In the genomic region with DNA sequence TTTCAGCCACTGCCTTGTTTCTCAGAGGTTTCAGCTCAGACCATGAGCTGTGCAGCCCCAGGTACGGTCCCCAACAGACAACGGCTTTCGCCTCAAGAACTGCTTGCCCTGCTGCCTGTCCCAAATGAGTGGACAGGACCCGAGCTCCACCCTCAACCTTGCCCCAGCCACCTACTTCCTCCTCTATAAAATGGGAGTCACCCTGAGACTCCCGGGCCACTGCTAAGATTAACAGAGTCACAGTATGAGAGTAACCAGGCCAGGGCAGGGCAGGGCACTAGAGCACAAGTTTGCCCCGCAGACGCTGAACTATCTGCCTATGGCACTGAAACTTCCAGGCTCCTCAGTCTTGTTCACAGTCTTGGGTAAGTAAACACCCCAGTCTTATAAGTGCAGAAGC, we compare ENCODE assay signal across 20 mouse cellular contexts. TPM values are rescaled to one million over a fixed set of nuclear protein-coding genes. Genes with fewer than 3 reads are reported as not detected.
A peak's percentile ranks its signal among the peaks of the same experiment; 100 is the strongest.
DNase-seq lines count a peak whose midpoint lies in the region; ATAC-seq and TF ChIP-seq lines count a peak whose summit lies in the region.
"Had no signal": no experiment of that assay in that cellular context is flagged by ENCODE, and none has a peak within 500 bp of the region (broad histone marks: within the 10 kb centered on the region; RNA-seq: fewer than 3 reads in every experiment).

No protein-coding gene starts in this region.

- no peak overlapping the region for H3K9ac ChIP-seq in embryonic facial prominence, embryonic 13.5 days
- 0 out of 2 replicates have a peak overlapping the region, but pooled peaks have one; percentile 11 for H3K9ac ChIP-seq in heart, embryonic 12.5 days
- H3K9ac ChIP-seq in intestine, embryonic 16.5 days (ENCODE audit: low read depth, low read length), result no peak overlapping the region
- no peak overlapping the region for H3K9ac ChIP-seq in intestine, postnatal 0 days (ENCODE audit: low read depth, low read length)
- no peak overlapping the region for H3K9ac ChIP-seq in midbrain, embryonic 11.5 days (ENCODE audit: low read length)
- H3K9ac ChIP-seq: liver, embryonic 14.5 days; lung, embryonic 15.5 days; neural tube, embryonic 12.5 days had no signal

- TF ChIP-seq POLR2A in myocyte (IDR thresholded peaks at IDR 0.05; ENCODE audit: insufficient read length, low read depth), result no peak

- no peak for TF ChIP-seq CTCF in intestine, postnatal 0 days (IDR thresholded peaks at IDR 0.05; ENCODE audit: low read depth)

- H3K4me2 ChIP-seq in embryonic facial prominence, embryonic 13.5 days, result no peak overlapping the region
- H3K4me2 ChIP-seq in heart, embryonic 12.5 days, result no peak overlapping the region
- H3K4me2 ChIP-seq in intestine, embryonic 16.5 days (ENCODE audit: low read depth, low read length), result no peak overlapping the region
- H3K4me2 ChIP-seq in intestine, postnatal 0 days (replicated peaks; ENCODE audit: low read depth), result no peak overlapping the region
- H3K4me2 ChIP-seq in myocyte (ENCODE audit: low read depth), result peak overlapping the region; percentile 57
- H3K4me2 ChIP-seq in midbrain, embryonic 11.5 days, result no peak overlapping the region
- H3K4me2 ChIP-seq: lung, embryonic 15.5 days; neural tube, embryonic 12.5 days had no signal

- H3ac ChIP-seq in myocyte (ENCODE audit: control insufficient read depth, insufficient read length), result no peak overlapping the region

- peak overlapping the region; percentile 44 for H3K27ac ChIP-seq in embryonic facial prominence, embryonic 13.5 days
- H3K27ac ChIP-seq in embryonic facial prominence, embryonic 10.5 days (replicated peaks), result no peak overlapping the region
- H3K27ac ChIP-seq in heart, embryonic 12.5 days (ENCODE audit: poor library complexity, severe bottlenecking), result peak overlapping the region; percentile 93
- H3K27ac ChIP-seq in intestine, embryonic 16.5 days (ENCODE audit: low read length), result peak overlapping the region; percentile 23; the same call in 1 of the 2 replicates
- H3K27ac ChIP-seq in intestine, postnatal 0 days (ENCODE audit: low read depth, low read length), result no peak overlapping the region
- H3K27ac ChIP-seq in midbrain, embryonic 11.5 days (ENCODE audit: low read depth, low read length), result no peak overlapping the region
- H3K27ac ChIP-seq: liver, embryonic 14.5 days; lung, embryonic 15.5 days; neural tube, embryonic 12.5 days had no signal

- H3K79me2 ChIP-seq in myocyte (ENCODE audit: control insufficient read depth, insufficient read depth), result peaks cover 95% of the 10 kb centered on the region

- H3K36me3 ChIP-seq in embryonic facial prominence, embryonic 13.5 days, result no peaks in the 10 kb centered on the region
- no peaks in the 10 kb centered on the region for H3K36me3 ChIP-seq in embryonic facial prominence, embryonic 10.5 days (replicated peaks)
- H3K36me3 ChIP-seq in heart, embryonic 12.5 days, result peaks cover 2% of the 10 kb centered on the region; the same call in 1 of the 2 replicates
- H3K36me3 ChIP-seq in intestine, embryonic 16.5 days (ENCODE audit: control insufficient read depth, insufficient read depth, low read length), result no peaks in the 10 kb centered on the region
- no peaks in the 10 kb centered on the region for H3K36me3 ChIP-seq in intestine, postnatal 0 days (ENCODE audit: control insufficient read depth, insufficient read depth)
- H3K36me3 ChIP-seq in myocyte (ENCODE audit: control insufficient read depth, insufficient read depth), result no peaks in the 10 kb centered on the region
- no peaks in the 10 kb centered on the region for H3K36me3 ChIP-seq in midbrain, embryonic 11.5 days (ENCODE audit: control insufficient read depth, insufficient read depth, low read length)
- H3K36me3 ChIP-seq: hindbrain, embryonic 10.5 days; lung, embryonic 15.5 days; neural tube, embryonic 12.5 days had no signal

- H3K4me1 ChIP-seq in embryonic facial prominence, embryonic 13.5 days, result peaks cover 84% of the 10 kb centered on the region
- H3K4me1 ChIP-seq in embryonic facial prominence, embryonic 10.5 days, result peaks cover 97% of the 10 kb centered on the region
- H3K4me1 ChIP-seq in heart, embryonic 12.5 days (replicated peaks), result peaks cover 94% of the 10 kb centered on the region
- peaks cover 57% of the 10 kb centered on the region for H3K4me1 ChIP-seq in intestine, embryonic 16.5 days (ENCODE audit: control insufficient read depth, insufficient read depth, low read length)
- peaks cover 12% of the 10 kb centered on the region; the same call in 1 of the 2 replicates for H3K4me1 ChIP-seq in intestine, postnatal 0 days (replicated peaks; ENCODE audit: control insufficient read depth, insufficient read depth, low read length)
- peaks cover 19% of the 10 kb centered on the region for H3K4me1 ChIP-seq in midbrain, embryonic 11.5 days (ENCODE audit: control insufficient read depth, insufficient read depth, low read length)
- H3K4me1 ChIP-seq: megakaryocyte, embryonic 14.5 days had no signal

- 84% methylated on average over 7 of the region's 7 CpGs for WGBS in embryonic facial prominence, embryonic 13.5 days
- 89% methylated on average over 7 of the region's 7 CpGs for WGBS in embryonic facial prominence, embryonic 10.5 days
- 58% methylated on average over 7 of the region's 7 CpGs for WGBS in heart, embryonic 12.5 days
- 73% methylated on average over 7 of the region's 7 CpGs for WGBS in intestine, embryonic 16.5 days
- WGBS in intestine, postnatal 0 days, result 63% methylated on average over 7 of the region's 7 CpGs
- WGBS in midbrain, embryonic 11.5 days, result 86% methylated on average over 7 of the region's 7 CpGs

- H3K27me3 ChIP-seq in embryonic facial prominence, embryonic 13.5 days, result peaks cover 4% of the 10 kb centered on the region; the same call in 1 of the 2 replicates
- H3K27me3 ChIP-seq in embryonic facial prominence, embryonic 10.5 days (replicated peaks; ENCODE audit: low read depth, poor library complexity, severe bottlenecking), result peaks cover 48% of the 10 kb centered on the region
- H3K27me3 ChIP-seq in heart, embryonic 12.5 days (replicated peaks), result no peaks in the 10 kb centered on the region
- H3K27me3 ChIP-seq in intestine, embryonic 16.5 days (replicated peaks; ENCODE audit: control insufficient read depth, insufficient read depth, low read length), result no peaks in the 10 kb centered on the region
- no peaks in the 10 kb centered on the region for H3K27me3 ChIP-seq in intestine, postnatal 0 days (replicated peaks; ENCODE audit: control insufficient read depth, insufficient read depth, low read length)
- H3K27me3 ChIP-seq in myocyte (ENCODE audit: control insufficient read depth, insufficient read depth, insufficient read length), result no peaks in the 10 kb centered on the region
- peaks cover 3% of the 10 kb centered on the region; the same call in 1 of the 2 replicates for H3K27me3 ChIP-seq in midbrain, embryonic 11.5 days (ENCODE audit: control insufficient read depth, insufficient read depth, low read length)
- H3K27me3 ChIP-seq: lung, embryonic 15.5 days had no signal

- no peak for DNase-seq in embryonic facial prominence, embryonic 10.5 days (ENCODE audit: low spot score)
- no peak for DNase-seq in heart, adult 11 months
- DNase-seq in midbrain, embryonic 11.5 days (ENCODE audit: low spot score, missing footprints), result no peak
- DNase-seq: adrenal gland, postnatal 14 days; cerebellum, adult 9-10 months; kidney, adult 18-20 months; lung, postnatal 36 days; midbrain, embryonic 14.5 days; right cerebral cortex, postnatal 14 days; spleen, adult 18-20 months had no signal

- H3K9me3 ChIP-seq in embryonic facial prominence, embryonic 13.5 days, result no peaks in the 10 kb centered on the region
- no peaks in the 10 kb centered on the region for H3K9me3 ChIP-seq in embryonic facial prominence, embryonic 10.5 days
- no peaks in the 10 kb centered on the region for H3K9me3 ChIP-seq in heart, embryonic 12.5 days (replicated peaks)
- no peaks in the 10 kb centered on the region for H3K9me3 ChIP-seq in intestine, embryonic 16.5 days (ENCODE audit: control insufficient read depth, low read length)
- no peaks in the 10 kb centered on the region for H3K9me3 ChIP-seq in intestine, postnatal 0 days (ENCODE audit: control insufficient read depth)
- no peaks in the 10 kb centered on the region for H3K9me3 ChIP-seq in midbrain, embryonic 11.5 days (ENCODE audit: control insufficient read depth, low read length)
- H3K9me3 ChIP-seq: hindbrain, embryonic 10.5 days; lung, embryonic 15.5 days; megakaryocyte, embryonic 14.5 days; neural tube, embryonic 12.5 days had no signal

- ATAC-seq in embryonic facial prominence, embryonic 13.5 days (ENCODE audit: insufficient number of reproducible peaks, insufficient read depth, low FRiP score, low TSS enrichment, low read depth), result no peak
- no peak for ATAC-seq in heart, embryonic 12.5 days (ENCODE audit: insufficient number of reproducible peaks, low FRiP score)
- ATAC-seq in intestine, embryonic 16.5 days, result no peak
- no peak for ATAC-seq in intestine, postnatal 0 days
- no peak for ATAC-seq in midbrain, embryonic 11.5 days (ENCODE audit: low FRiP score)

- no peak overlapping the region for H3K4me3 ChIP-seq in embryonic facial prominence, embryonic 13.5 days
- no peak overlapping the region for H3K4me3 ChIP-seq in embryonic facial prominence, embryonic 10.5 days
- no peak overlapping the region for H3K4me3 ChIP-seq in heart, embryonic 12.5 days
- no peak overlapping the region for H3K4me3 ChIP-seq in intestine, embryonic 16.5 days (ENCODE audit: low read length)
- H3K4me3 ChIP-seq in intestine, postnatal 0 days (ENCODE audit: low read depth, low read length), result no peak overlapping the region
- H3K4me3 ChIP-seq in myocyte, result no peak overlapping the region
- H3K4me3 ChIP-seq in midbrain, embryonic 11.5 days (ENCODE audit: low read depth, low read length), result no peak overlapping the region
- H3K4me3 ChIP-seq: hindbrain, embryonic 10.5 days; lung, embryonic 15.5 days; megakaryocyte, embryonic 14.5 days; neural tube, embryonic 12.5 days had no signal

RNA-seq across cellular contexts. Expression of a gene that starts 34.9 kb away (rescaled TPM):
- 6.0 and 6.1 TPM in 2 replicates for polyA plus RNA-seq in embryonic facial prominence, embryonic 13.5 days (2015; fragmentation: Nextera tagmentation; extraction: Ambion mirVana)
- polyA plus RNA-seq in embryonic facial prominence, embryonic 10.5 days (2016; fragmentation: Nextera tagmentation; extraction: Ambion mirVana), result 6.0 and 7.2 TPM in 2 replicates
- polyA plus RNA-seq in heart, embryonic 12.5 days (2016; fragmentation: Nextera tagmentation; extraction: Ambion mirVana), result 18.4 and 18.7 TPM in 2 replicates
- 4.3 and 4.6 TPM in 2 replicates for polyA plus RNA-seq in intestine, embryonic 16.5 days (2015; fragmentation: Nextera tagmentation; extraction: Ambion mirVana)
- polyA plus RNA-seq in intestine, postnatal 0 days (2015; fragmentation: Nextera tagmentation; extraction: Ambion mirVana), result 2.5 and 2.6 TPM in 2 replicates
- polyA plus RNA-seq in myocyte (2012; fragmentation: generic; extraction: Trizol), result 91.9 TPM
- 2.8 and 3.5 TPM in 2 replicates for polyA plus RNA-seq in midbrain, embryonic 11.5 days (2014; fragmentation: Nextera tagmentation; extraction: Ambion mirVana)

RNA-seq across cellular contexts. Expression of a gene that starts 43.9 kb away (rescaled TPM):
- 14.8 and 17.8 TPM in 2 replicates for polyA plus RNA-seq in embryonic facial prominence, embryonic 13.5 days (2015; fragmentation: Nextera tagmentation; extraction: Ambion mirVana)
- polyA plus RNA-seq in embryonic facial prominence, embryonic 10.5 days (2016; fragmentation: Nextera tagmentation; extraction: Ambion mirVana), result 9.4 and 12.7 TPM in 2 replicates
- polyA plus RNA-seq in heart, embryonic 12.5 days (2016; fragmentation: Nextera tagmentation; extraction: Ambion mirVana), result 5.6 and 6.8 TPM in 2 replicates
- polyA plus RNA-seq in intestine, embryonic 16.5 days (2015; fragmentation: Nextera tagmentation; extraction: Ambion mirVana), result 7.6 and 8.2 TPM in 2 replicates
- 6.3 and 7.9 TPM in 2 replicates for polyA plus RNA-seq in intestine, postnatal 0 days (2015; fragmentation: Nextera tagmentation; extraction: Ambion mirVana)
- polyA plus RNA-seq in myocyte (2012; fragmentation: generic; extraction: Trizol), result 4.7 TPM
- 6.9 and 8.7 TPM in 2 replicates for polyA plus RNA-seq in midbrain, embryonic 11.5 days (2014; fragmentation: Nextera tagmentation; extraction: Ambion mirVana)

Comparison
In these comparisons a context has a peak if more than half of its experiments do, and no peak if none do; other contexts are left out.
1. H3K27ac ChIP-seq: peak in embryonic facial prominence, embryonic 13.5 days (single experiment), heart, embryonic 12.5 days (single experiment) and intestine, embryonic 16.5 days (single experiment); none in embryonic facial prominence, embryonic 10.5 days (single experiment), intestine, postnatal 0 days (single experiment) and midbrain, embryonic 11.5 days (single experiment).